Mouse (Mus musculus) lung, postnatal 14 days (tissue): ENCODE data around the gene Dgkd.
A peak's percentile ranks its signal among the peaks of the same experiment; 100 is the strongest.
"Not testable (repeated sequence)": the region's sequence is repeated elsewhere in the genome, so short reads cannot be mapped to it uniquely, and the experiment has no call there.

Source experiments
- DNase-seq: peaks from one replicate; pipeline ENCODE4 v3.0.0; 2021

Gene Dgkd

DNA sequence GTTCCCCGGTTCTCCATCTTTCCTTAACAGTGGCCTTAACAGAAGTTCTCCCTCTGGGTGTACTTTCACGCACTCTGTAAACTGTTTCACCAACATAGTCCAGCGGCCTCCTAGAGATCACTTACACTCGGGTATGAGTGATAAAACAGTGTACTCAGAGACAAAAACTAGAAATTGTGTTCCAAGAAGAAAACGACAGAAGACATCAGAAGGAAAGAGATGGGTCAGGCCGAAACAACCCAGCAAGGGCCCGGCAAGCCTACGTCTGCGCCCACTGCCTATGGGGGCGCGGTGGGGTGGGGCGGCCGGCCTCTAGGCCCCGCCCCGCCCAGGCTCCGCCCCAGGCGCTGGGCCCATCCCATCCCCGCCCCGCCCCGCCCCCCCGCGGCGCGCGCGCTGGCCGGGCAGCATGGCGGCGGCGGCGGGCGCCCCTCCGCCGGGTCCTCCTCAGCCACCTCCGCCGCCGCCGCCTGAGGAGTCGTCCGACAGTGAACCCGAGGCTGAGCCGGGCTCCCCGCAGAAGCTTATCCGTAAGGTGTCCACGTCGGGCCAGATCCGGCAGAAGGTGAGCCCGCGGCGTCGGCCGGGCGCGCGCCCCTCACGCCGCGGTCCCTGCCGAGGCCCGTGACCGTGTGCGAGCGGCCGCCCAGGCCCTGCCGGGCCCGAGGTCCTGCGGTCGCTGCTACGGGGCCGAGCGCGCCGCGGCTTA, at the start of gene Dgkd:
Gene Dgkd (plus strand): TSS at position 396 of the 709 bp plus-strand sequence.
- DNase-seq: peak; percentile 81

DNA sequence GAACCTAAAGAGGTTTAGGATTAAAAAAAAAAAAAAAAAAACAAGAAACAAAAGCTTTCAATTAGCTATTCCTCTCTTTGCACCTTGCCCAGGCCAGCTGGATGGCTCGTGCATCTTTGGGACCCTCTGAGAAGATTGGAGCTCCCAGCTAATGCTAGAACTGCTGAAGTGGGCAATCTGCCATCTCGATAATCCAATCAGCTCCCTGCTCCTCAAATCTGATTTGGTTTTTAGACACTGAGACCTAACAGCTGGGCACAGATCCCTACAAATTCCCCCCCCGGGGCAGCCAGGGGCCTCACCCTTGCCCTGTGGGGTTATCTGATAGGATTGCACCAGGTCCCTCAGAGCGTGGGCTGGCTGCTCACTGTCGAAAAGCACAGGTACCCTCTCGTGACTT, 49.5 kb upstream of the Dgkd start, which contains the start of gene Sag:
Gene Sag (plus strand): TSS at position 105 of the 400 bp plus-strand sequence.
- no peak for DNase-seq

DNA sequence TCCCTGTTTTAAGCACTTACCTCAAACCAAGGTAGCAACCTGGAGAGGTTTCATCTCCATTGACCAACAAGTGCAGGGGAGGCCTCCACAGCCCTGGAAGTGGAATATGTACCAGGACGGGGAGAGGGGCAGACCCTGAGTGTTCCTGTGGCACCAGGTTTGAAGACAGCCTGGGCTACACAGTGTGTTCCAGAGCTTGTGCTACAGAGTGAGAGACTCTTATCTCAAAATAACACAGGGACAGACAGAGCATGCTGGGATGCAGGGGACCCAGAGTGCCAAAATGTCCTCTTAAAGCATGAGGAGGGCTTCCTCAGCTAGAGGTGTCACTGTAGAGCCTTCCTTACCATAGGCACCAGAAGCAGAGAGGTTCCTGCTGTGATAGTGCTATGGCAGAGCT, 45.3 kb upstream of the Dgkd start:
- DNase-seq: no peak

GRCm38 (mm10) chr1:87811391-87811790, 41.7 kb upstream of the Dgkd start:
- DNase-seq: no peak

DNA sequence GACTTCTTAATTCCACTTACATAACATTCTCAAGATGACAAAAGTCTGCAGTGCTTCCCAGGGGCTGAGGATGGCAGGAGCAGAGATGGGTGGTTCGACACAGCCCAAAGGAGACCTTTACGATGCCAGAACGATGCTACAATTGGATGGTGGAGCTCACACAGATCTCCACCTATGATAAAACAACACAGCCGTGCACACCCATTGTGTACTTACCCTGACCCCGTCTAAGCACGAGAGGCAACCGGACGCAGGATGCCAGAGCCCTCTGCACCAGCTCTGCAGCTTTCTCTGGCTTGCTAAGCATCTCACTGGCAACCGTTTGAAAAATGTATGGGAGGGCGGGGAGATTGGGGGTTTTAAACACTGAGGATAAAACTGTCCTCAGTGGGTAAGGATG, 41.0 kb upstream of the Dgkd start:
- no peak for DNase-seq

- DNase-seq: no peak
These were observed 39.9 kb upstream of the Dgkd start for GRCm38 (mm10) chr1:87813155-87813554.

- no peak for DNase-seq
These were observed 39.4 kb upstream of the Dgkd start for GRCm38 (mm10) chr1:87813681-87814080.

DNA sequence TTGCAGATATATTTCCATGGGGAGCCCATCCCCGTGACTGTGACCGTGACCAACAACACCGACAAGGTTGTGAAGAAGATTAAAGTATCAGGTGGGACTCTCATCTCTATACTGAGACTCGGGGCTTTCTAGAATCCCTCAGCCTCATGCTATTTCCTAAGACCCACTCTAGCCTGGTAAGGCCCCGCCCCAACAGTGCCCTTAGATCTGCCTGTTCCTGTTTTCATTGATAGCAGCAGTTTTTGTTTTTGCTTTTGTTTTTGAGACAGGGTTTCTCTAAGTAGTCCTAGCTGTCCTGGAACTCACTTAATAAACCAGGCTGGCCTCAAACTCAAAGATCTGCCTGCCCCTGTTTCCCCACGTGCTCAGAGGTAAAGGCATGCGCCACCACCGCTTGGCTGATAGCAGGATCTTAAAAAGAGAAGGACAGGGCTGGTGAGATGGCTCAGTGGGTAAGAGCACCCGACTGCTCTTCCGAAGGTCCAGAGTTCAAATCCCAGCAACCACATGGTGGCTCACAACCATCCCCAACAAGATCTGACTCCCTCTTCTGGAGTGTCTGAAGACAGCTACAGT, 28.6 kb upstream of the Dgkd start:
- DNase-seq: no peak

GRCm38 (mm10) chr1:87825281-87825680, 27.8 kb upstream of the Dgkd start:
- DNase-seq: no peak

- DNase-seq: no peak
These were observed 27.1 kb upstream of the Dgkd start for GRCm38 (mm10) chr1:87825991-87826390.

- no peak for DNase-seq
These were observed 26.6 kb upstream of the Dgkd start for GRCm38 (mm10) chr1:87826474-87826873.

GRCm38 (mm10) chr1:87827476-87827875, 25.6 kb upstream of the Dgkd start:
- DNase-seq: not testable (repeated sequence)

GRCm38 (mm10) chr1:87828185-87828584, 24.9 kb upstream of the Dgkd start:
- peak; percentile 29 for DNase-seq

DNA sequence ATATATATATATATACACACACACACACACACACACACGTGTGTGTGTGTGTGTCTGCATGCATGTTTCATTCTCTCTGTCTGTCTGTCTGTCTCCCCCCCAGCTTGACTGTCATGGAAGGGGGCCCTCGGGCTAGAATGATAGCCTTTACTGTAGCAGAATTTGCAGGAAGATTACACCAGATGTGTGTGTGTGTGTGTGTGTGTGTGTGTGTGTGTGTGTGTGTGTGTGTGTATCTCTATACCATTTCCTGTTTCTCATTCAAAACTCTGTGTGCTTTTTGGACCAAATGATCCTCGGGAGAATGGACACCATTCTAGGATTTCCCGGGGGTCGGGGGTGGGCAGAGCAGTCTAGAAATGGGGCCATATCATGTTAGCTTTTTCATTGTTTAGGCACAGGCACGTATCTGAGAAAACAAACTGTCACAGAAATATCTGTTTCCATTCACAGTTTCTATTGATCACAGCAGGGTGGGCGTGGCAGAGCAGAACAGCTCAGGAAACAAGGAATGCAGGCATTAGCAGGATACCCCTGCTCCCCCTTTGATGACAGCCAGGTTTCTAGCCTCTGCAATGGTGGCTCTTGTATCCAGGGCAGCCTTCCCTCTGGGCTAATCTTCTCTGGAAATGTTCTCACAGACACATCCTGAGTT, 24.0 kb upstream of the Dgkd start:
- no peak for DNase-seq

GRCm38 (mm10) chr1:87829621-87830211, 23.4 kb upstream of the Dgkd start:
- no peak for DNase-seq

- no peak for DNase-seq
These were observed 16.6 kb upstream of the Dgkd start for GRCm38 (mm10) chr1:87836453-87836852.

DNA sequence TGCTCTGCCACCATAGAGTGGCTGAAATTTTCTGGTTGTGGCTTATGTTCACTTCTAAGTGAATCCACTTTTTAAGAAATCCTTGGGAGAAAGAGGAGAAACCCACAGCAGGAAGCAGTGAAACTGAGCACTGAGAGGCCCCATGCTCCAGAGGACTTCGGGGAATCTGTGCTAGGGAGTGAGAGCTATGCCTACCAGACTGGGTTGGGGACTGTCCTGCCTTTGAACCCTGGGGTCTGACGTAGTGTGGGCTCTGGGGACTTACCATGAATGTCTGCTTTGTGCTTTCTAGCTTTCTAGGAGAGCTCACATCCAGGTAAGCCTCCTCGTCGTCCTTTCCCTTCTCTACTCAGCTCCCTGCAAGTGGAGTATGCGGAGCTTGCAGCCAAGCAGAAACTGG, 16.1 kb upstream of the Dgkd start:
- no peak for DNase-seq

DNA sequence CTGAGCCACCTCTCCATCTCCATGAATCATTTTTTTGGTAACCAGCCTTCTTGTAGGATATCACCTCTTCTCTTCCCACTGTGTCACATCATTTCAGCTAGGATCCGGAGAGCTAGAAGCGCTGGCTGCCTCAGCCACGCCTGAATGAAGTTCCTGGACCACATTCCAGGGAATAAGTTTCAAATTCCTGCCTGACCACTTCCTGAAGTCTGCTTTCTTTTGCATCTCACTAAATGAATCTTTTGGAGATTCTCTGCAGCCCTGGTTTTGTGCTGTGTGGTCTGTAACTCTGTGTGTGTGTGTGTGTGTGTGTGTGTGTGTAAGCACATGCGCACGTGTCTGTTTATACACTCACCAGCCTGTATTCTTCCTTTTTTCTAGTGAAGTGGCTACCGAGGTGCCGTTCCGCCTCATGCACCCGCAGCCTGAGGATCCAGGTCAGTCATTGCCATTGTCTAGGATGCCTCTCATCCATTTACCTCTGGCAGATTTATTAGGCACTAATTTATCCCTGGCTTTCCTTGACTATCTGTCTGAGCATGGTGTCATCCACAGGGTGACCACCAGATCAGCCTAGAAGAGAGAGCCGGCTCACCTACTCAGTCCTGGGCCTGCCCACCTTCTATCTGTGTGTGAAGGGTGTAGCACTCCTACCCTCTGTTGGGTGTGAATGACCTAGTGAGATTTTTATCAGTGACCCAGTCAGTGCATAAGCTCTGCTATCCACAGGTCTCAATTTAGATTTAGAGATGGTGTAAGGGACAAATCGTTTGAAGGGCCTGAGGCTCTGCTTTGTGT, 12.5 kb upstream of the Dgkd start:
- DNase-seq: no peak

GRCm38 (mm10) chr1:87846801-87847474, 6.1 kb upstream of the Dgkd start:
- DNase-seq: peak; percentile 40

DNA sequence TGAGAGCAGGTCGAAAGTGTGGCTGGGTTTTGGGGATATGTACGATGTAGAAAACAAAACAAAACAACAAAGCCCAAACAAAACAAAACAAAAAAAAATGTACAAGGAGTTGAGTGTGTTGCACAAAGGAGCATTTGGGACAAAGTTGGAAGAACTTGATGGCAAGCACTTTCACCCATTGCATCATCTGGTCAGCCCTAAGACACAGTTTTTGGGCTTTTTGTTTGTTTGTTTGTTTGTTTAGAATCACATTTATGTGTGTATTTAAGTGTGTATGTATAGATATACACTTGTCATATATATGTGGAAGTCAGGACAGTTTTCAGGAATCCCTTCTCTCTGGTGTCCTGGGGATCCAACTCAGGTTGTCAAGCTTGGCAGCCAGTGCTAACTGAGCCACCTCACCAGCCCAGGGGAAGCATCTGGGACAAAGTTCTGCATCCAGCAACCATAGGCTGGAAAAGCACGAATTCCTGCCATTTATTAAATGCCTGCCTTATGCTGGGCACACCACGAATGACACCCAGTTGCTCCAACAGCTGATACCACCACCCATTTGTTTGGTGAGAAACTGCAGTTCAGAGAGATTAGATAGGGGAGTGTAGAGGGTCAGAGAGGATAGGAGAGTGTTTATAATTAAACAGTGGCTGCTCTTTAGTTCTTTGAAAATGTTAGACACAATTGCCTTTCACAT, 5.5 kb upstream of the Dgkd start:
- no peak for DNase-seq

DNA sequence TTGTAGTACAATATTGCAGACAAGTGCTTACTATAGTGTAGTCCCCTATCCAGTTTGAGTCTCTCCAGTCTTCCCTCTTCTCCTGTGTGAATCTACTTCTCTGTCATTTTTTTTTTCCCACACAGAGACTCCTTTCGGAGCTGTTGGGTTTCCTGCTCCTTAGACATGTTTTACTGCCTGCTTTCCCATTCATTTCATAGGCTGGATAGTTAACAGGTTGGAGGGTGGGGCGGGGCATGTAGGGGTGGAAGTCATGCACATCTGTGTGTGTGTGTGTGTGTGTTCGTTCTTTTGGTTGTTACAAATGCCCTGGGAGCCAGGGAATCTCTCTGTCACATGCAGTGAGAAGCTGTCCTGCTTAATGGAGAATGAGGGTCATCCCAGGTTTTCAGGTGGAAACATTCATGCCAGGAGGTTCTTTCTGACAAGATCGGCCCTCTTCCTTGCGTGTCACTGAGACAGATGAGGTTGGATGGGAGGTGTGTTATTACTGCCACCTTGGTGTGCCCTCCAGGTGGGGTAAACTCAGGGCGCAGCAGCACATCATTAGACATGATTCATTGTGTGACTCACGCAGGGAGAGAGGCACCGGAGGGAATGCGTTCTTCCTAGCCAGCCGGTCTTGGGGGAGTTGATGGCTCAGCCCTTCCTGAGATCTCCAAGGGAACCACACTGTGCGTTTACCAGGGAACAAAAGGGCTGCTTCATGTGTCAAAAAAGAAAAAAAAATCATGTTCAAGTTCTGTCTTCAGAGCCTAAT, 4.7 kb upstream of the Dgkd start:
- no peak for DNase-seq
